Mouse (Mus musculus): ENCODE results near the gene Thap8.
A peak's percentile ranks its signal among the peaks of the same experiment; 100 is the strongest.
"Not testable (repeated sequence)": the region's sequence is repeated elsewhere in the genome, so short reads cannot be mapped to it uniquely, and the experiment has no call there.

Thap8 gene

DNA sequence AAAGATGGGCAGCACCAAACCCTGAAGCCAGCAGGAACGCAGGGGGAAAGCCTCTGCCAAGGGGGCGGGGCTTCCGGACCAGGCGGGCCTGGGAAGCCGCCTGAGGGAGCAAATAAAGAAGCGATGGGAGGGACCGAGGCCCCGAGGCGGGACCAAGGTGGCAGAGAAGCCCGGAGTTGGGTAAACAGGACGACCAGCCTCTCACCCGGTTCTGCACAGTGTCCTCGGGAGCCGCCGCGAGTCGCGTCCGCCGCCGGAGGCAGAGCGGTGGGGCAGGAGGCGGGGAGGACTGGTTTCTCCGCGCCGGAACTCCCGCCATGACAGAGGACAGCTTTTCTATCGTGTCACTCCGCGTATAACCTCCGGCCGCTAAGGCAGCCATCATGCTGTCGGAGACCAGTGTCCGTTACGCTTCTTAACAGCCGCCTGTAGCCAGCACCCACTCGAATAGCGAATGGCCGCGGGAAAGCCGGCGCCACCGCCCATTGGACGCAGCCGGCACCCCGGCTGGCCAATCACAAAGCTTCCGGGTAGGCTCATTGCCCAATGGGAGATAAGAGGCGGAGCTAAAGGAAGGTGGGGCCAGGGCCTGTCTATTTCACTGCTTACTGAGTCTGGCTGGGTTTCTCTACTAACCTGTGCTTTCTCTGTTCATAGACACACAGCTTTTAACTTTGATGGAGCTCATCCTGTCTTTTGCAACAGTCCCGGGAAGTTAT, at the start of gene Thap8, which contains the start of gene Wdr62:
Thap8 (plus strand) TSS at position 144 of the 719 bp plus-strand sequence.
Wdr62 (minus strand) TSS at position 469 of the 719 bp plus-strand sequence.
- peak; percentile 94 to 95 for DNase-seq

DNA sequence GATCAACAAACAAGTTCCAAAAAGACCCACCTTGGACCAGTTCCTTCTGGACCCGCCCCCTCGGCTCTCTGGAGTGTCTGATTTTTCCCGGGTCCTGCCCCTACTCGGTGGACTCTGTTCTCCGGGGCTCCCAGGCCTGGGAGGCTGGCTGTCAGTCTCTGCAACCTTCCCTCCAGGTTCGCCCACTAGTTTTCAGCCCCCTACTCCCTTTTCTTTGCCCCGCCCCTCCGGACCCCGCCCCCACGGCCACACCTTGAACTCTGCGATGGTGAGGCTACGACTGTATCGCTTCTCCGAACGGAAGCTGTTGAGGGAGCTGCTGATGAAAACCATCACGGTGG, 48.6 kb upstream of the Thap8 start:
- DNase-seq: no peak

DNA sequence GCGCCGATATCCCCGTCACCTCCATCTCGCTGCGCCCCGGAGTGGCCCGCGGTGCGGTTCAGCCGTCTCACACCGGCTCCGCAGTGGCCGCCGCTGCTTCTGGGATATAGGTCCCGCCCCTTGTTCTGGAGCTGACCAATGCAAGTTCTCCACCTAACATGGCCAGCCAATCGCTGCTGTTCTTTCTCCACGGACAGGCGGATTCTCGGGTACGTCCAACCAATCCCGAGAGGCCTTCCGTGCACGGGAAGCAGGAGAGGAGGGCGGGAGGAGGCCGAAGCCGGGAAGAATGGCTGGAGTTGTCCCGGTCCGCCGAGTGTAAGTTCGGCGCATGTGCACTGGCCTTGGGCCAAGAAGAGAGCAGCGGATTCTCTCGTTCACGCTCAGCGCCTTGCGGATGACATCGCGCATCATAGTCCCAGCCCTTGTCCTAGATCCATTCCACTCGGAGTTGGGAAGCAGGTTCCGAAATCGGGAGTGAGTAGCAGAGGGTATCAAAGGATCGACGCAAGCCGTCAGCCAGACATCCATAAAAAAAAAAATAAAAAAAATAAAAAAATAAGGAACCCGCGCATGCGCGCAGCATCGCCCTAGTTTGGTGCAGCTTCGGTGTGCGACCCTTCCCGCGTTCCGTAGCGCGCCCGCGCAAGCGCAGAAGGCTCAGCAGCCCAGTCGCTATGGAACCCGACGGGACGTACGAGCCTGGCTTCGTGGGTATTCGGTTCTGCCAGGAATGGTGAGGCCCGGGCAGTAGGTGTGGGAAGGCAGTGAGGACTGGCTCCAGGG, 48.0 kb upstream of the Thap8 start, which contains the start of the genes Polr2i and Tbcb:
Polr2i (plus strand) TSS at position 280 of the 786 bp plus-strand sequence.
Tbcb (minus strand) TSS at position 604 of the 786 bp plus-strand sequence.
- peak; percentile 97 to 99 for DNase-seq

DNA sequence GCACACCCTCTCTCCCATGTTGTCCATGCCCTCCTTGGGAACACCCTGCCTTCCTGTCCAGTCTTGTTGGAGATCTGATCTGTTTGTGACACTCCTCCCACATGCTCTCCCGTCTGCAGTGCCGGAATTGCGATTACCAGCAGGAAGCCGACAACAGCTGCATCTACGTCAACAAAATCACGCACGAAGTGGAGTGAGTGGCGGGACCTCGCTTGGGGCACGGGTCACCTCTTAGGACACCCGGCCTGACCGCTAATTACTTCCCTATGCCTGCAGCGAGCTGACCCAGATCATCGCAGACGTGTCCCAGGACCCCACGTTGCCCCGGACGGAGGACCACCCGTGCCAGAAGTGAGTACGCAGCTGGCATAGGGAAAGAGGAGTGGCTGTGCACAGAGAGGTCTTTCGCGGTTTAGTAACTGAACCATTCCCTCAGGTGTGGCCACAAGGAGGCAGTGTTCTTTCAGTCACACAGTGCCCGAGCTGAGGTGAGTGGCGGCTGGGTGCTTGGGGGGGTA, 47.2 kb upstream of the Thap8 start:
- DNase-seq: peak; percentile 71 to 76

DNA sequence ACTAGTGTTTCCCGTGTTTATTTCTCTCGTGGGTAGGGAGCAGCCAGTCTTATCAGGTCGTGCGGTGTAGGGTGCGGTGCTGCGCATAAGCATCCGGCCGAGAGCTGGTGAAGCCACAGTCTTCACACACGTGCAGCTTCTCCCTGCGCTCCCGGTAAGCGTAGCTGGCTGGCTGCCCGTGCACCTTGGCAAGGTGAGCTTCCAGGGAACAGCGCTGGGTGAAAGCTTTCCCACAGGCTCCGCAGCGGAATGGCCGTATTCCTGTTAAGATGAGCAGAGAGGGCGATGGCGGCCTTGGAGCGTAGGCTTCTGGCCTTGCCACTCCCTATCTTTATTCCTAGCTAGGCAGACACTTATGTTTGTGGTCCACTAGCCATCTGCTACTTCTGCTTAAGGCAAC, 46.5 kb upstream of the Thap8 start:
- no peak for DNase-seq

DNA sequence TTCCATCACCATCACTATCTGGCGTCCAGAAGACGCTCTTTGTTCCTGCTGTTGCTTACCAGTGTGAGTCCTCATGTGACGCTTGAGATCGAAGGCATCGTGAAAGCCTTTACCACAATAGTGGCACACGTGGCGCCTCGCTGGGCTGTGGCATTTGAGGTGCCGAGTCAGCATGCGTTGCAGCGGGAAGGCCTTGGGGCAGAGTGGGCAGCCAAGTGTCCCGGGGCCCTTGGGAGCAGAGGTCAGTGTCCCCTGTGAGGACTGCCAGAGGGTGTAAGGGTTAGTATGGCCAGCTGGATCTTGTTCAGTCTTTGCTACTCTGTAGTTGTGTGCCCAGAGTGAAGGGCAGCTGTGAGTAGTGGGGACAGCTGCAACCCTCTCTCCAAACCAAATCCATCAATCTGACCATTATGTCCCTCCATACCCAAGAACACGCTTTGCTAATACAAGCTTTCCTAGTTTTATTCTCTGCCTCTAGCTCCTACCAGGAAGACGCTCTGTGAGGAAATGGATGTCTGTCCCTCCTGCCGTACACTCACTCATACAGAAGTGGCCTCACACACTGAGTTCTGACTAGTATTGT, 45.5 kb upstream of the Thap8 start:
- peak; percentile 43 to 84 for DNase-seq

DNA sequence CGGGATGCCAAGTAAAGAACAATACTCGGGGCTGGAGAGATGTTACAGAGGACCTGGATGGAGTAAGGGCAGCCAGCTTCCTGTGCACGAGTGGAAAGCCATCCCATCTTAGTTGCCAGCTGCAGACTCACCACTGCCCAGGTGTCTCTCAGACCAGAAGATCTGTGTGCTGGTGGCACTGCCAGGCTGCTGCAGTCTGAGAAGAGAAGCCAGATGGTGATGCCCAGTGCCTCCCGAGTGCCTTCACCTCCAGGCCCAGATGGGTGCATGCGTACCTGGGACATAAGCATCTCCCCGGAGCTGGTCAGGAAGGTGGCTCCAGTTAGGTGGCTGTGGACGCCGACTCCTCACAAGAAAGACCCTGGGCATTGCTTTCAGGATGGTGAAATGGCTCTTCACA, 44.8 kb upstream of the Thap8 start:
- DNase-seq: no peak

DNA sequence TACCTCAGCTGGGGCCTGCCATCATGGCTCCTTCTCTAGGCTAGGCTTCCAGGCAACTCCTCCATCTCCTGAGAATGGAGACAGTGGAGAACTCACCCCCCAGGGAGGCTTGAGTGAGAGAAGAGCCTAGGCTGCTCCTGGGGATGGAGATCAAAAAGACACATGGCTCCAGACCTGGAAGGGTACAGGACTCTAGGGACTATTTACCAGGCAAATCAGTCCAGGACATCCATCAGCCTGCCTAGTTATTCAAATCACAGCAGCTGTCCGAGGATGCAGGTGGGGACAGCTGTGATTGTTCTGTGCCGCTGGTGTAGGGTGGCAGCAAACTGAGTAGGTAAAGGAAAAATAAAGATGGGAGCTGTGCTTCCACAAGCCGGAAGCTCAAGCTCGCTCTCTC, 44.3 kb upstream of the Thap8 start, which contains the start of gene Ovol3:
Ovol3 (minus strand) TSS at position 101 of the 400 bp plus-strand sequence.
- DNase-seq: no peak

DNA sequence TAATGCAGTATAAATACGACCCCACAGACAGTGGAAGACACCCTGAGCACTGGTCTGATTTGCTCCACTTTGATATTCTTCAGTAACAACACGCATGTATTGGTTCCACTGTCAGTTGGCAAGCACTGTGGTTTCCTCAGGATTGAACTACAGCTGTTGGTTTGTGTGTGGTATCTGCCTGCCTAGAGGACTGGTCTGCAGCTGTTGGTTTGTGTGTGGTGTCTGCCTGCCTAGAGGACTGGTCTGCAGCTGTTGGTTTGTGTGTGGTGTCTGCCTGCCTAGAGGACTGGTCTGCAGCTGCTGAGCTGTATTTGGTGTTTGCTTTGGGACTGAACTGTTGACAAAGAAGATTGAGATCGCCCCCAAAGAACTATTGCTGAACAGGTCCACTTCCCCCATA, 42.5 kb upstream of the Thap8 start:
- DNase-seq: not testable (repeated sequence)

DNA sequence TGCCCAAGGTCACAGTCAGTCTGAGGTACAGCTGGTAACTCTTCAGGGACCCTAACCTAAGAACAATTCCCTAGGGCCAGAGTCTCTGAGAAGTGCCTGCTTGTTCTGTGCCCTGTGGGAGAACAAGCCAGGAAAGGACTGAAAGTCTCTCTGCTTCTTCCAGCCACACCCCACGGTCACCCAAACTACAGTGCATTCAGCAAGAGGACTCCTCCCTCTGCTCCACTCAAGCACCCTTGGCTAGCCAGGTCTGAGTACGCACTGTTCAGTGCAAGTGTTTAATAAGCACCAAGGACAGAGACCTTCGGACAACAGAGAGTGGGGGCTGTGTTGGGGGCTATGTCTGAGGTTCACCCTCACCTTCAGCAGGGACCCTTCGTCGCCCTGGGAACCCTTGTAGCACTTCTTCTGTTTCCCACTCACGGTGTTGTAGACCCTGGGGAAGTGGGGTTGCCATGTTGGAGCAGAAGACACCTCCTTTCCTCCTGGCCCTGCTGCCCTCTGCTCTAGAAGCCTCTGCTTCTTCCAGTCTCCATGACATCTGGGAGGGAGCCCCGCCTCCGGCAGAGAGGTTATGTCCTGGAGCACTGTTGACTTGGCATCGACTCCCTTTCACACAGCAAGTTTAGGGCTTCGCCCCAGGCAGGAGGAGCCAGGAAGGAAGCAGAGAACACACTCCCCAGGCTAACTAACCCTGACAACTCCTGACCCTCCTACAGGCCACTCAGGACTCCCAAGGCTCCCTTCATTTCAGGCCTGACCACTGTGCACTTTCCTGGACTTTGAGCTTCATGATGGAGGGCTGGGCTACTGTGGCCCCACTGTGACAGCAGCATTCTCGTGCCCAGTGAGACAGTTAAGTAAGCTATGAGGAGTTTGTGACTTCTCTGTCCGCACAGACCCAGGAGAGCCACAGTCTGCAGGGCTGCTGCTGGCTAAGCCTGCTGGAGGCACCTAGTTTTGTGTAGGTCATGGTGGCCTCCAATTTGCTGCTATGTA, 27.6 kb upstream of the Thap8 start:
- DNase-seq: peak; percentile 28 to 64

DNA sequence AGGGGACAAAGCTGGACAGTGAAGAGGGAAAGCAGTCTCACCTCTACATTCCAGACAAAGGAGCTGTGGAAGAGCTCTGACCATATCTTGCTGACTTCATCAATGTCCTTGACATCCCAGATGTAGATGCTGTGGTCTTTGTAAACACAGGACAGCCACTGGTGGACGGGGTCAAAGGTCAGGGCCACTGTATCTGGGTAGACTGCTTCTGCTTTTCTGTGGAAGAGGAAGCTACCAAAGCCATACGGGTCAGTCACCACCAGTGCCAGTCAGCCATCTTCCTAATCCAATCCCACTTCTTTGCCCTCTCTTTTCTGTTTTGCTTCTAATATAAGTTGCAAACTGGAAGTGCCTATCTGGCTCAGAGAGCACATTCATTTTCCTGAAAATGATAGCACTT, 14.9 kb upstream of the Thap8 start:
- DNase-seq: peak in 1 of 2 experiments; percentile 27

DNA sequence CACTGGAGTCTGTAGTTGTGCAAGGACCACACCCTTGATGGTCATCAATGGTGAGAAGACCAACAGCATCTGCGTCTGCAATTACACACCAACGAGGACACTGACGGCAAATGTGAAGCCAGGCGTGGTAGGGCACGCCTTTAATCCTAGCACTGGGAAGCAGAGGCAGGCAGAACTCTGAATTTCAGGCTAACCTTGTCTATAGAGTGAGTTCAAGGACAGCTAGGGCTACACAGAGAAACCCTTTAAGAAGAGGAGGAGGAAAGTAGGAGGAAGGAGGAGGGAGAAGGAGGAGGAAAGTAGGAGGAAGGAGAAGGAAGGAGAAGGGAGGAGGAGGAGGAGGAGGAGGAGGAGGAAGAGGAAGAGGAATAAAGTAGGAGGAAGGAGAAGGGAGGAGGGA, 14.4 kb upstream of the Thap8 start:
- DNase-seq: no peak

DNA sequence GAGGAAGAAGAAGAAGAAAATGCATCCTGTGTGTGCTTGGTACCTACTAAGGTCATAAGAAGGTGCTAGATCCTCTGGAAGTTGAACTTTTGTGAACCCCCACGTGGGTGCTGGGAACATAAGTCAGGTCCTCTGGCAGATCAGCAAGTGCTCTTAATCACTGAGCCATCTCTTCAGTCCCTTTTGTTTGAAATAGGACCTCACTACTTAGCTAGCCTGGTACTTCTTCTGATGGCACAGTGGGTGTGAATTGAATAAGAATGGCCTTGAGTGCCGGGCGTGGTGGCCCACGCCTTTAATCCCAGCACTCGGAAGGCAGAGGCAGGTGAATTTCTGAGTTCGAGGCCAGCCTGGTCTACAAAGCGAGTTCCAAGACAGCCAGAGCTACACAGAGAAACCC, 14.0 kb upstream of the Thap8 start:
- no peak for DNase-seq

DNA sequence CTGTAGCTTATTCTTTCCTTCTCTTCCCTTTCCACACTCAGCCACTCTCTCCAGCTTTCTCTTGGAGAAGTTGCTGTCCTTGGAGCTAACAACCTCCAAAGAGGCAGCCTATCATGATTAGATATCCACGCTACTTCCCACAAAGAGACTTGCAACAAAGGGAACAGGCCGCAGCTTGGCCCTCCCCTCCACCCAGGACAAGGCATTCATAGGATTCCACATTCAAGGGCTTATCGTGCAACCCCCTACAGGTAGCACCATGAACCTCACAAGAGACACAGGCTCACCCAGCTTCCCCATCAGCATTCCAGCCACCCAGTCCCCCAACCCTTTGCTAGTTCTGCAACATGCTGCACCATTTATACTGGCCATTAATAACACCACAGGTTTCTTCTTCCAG, 13.1 kb upstream of the Thap8 start:
- no peak for DNase-seq

DNA sequence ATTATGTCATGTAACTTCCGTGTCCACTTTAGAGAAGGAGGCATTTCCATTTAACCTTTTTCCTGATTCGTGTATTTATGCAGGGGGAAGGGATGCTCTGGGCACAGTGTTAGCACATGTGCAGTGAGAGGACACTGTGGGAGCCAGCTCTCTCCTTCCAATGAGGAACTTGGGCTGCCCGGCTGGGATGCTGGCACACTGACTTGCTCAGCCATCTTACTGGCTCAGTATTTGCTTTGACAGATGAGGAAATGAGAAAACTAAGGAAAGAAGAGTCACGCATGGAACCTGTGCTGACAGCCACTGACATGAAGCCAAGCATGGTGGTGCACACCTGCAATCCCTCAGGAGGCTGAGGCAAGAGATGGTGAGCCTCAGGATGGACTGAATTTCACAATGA, 10.3 kb upstream of the Thap8 start:
- no peak for DNase-seq

DNA sequence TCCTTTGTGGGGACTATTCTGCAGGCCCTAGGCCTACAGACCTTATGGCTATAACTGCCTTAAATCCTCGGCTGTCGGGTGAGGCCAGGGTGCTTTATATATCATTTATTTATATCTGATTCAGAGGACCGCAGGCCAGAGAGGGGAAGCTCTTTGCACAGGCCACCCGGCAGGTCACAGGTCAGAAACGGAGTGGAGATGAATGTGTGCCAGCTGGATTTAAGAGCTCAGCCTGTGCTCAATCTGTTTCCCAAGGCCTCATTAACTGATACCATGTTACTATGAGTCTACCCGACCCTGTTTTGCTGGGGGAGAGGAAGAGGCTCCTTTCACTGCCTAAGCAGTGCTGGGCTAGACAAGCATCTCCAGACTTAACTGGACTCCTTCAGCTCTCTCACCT, 5.5 kb upstream of the Thap8 start:
- DNase-seq: peak in 1 of 2 experiments; percentile 62

DNA sequence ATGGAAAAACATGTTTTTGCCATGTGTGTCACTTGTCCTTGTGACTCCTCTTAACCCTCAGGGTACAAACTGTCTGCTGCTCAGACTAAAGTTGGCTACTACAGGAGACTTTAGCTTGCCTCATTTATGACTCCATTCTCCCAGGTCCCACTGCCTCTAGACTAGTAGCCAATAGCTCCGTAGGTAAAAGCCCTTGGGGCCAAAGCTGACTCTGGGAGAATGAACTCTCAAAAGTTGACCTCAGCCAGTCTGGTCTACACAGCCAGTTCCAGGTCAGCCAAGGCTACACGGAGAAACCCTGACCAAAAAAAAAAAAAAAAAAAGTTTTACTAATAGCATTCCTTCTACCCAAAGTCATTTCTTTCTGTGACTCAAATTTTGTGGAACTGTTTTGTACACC, 983 bp upstream of the Thap8 start:
- no peak for DNase-seq

DNA sequence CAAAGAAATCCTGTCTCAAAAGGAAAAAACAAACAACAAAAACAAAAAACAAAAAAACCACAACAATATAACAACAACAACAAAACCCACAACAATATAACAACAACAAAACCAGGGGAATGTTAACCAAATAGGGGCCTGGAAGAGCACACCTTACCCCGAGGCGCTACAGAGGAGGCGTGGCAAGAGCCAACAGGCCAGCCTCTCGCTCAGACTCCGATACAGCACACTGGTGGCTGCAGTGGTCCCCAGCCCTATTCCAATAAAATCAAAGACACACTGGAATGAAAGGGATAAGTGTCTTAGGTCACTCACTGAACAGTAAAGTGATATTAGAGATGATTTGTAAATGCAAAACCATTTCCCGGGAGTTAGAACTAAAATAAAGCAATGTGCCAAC, 358 bp upstream of the Thap8 start:
- DNase-seq: no peak

DNA sequence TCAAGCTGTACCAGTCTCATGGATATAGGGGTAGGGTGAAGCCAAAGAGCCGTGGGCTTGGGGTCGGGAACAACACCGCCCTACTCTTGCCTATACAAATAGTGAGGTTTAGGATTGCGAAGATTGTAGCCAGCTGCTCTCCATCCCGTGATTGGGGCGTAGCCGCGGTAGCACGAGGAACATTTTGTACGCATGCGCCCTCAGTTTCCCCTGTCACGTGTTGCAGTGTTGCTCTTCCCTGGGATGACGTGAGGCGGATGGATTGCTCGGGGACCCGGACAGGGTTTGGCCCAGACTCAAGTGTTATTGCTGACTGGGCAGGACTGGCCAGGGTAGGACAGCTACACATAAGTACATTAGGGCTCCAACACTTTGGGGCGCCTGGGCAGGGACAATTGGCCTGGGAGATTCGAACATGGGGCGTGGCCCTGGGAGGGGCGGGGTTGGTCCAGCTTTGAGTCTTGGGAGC, 810 bp downstream of the Thap8 start:
- peak; percentile 92 to 96 for DNase-seq

DNA sequence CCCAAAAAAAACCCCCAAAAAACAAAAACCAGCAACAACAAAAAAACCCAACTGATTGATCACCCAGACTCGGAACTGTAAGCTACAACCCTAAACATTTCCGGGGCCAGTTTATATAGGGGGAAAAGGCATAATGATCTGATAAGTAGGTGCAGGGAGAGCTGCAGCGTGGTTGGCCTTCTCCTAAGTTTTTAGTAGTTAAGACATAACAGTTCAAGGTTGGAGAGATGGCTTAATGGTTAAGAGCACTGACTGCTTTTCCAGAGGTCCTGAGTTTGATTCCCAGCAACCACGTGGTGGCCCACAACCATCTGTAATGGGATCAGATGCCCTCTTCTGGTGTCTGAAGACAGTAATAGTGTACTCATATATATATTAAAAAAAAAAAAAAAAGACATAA, 1.6 kb downstream of the Thap8 start:
- no peak for DNase-seq

DNA sequence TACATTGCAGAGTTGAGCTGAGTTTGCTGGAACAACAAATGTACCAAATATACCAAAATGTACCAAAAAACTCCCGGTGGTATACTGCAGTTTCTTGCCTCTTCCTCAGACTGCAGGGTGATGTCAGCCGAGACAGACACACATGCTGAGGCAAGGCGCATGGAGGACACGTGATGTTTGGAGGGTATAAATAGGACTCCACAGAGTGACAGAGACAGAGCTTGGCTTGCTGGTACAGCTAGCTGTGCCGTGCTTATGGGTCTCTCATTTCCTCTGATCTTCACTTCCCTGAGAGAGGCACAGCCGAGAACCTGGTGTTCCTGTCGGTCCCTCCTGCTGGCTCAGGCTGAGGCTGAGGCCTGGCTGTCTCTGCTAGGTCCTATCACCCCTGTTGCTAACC, 2.8 kb downstream of the Thap8 start:
- DNase-seq: no peak

All from lung, postnatal 4 days (tissue).